Mouse (Mus musculus): Measurements from ENCODE around the gene Cox8c. TPM values are rescaled to one million over a fixed set of nuclear protein-coding genes. Genes with fewer than 3 reads are reported as not detected.

The Cox8c gene
- polyA plus RNA-seq, 1 experiment, result not detected

- Histone ChIP-seq H3ac (ENCODE audit: control insufficient read depth, insufficient read length, low read depth) (no peak overlapping the region), H3K4me3 (ENCODE audit: insufficient read depth, poor library complexity, severe bottlenecking) (no peak overlapping the region), H3K27me3 (ENCODE audit: control insufficient read depth, insufficient read depth, insufficient read length) (no peaks in the 10 kb centered on the region), H3K79me3 (ENCODE audit: low read depth) (no peaks in the 10 kb centered on the region), H3K79me2 (ENCODE audit: control insufficient read depth, insufficient read depth) (no peaks in the 10 kb centered on the region), H3K36me3 (ENCODE audit: control insufficient read depth, insufficient read depth) (no peaks in the 10 kb centered on the region)
- TF ChIP-seq USF1 (IDR thresholded peaks at IDR 0.05; ENCODE audit: low read depth) (no peak), MAX (IDR thresholded peaks at IDR 0.05) (no peak), CEBPB (IDR thresholded peaks at IDR 0.05; ENCODE audit: low read depth) (no peak), MYOD1 (IDR thresholded peaks at IDR 0.05; ENCODE audit: control insufficient read depth, insufficient read length, low read depth) (no peak), MYOG (IDR thresholded peaks at IDR 0.05; ENCODE audit: control insufficient read depth, extremely low read depth, insufficient read length) (no peak), CTCF (IDR thresholded peaks at IDR 0.05; ENCODE audit: control insufficient read depth, insufficient read depth, insufficient read length) (no peak), FOSL1 (IDR thresholded peaks at IDR 0.05; ENCODE audit: insufficient read depth, low read length, poor library complexity, severe bottlenecking) (no peak)
These were observed 17.0 kb downstream of the Cox8c start for GRCm38 (mm10) chr12:102916073-102916472.

GRCm38 (mm10) chr12:102929764-102930163 lies 30.6 kb downstream of the Cox8c start:
- Histone ChIP-seq H3K79me2 (ENCODE audit: control insufficient read depth, insufficient read depth) (no peaks in the 10 kb centered on the region), H3K4me3 (ENCODE audit: insufficient read depth, poor library complexity, severe bottlenecking) (no peak overlapping the region), H3K79me3 (ENCODE audit: low read depth) (no peaks in the 10 kb centered on the region)

GRCm38 (mm10) chr12:102930335-102930734 lies 31.2 kb downstream of the Cox8c start:
- Histone ChIP-seq H3K4me3 (ENCODE audit: insufficient read depth, poor library complexity, severe bottlenecking) (no peak overlapping the region), H3ac (ENCODE audit: control insufficient read depth, insufficient read length, low read depth) (no peak overlapping the region), H3K79me2 (ENCODE audit: control insufficient read depth, insufficient read depth) (no peaks in the 10 kb centered on the region), H3K79me3 (ENCODE audit: low read depth) (no peaks in the 10 kb centered on the region), H3K27me3 (ENCODE audit: control insufficient read depth, insufficient read depth, insufficient read length) (no peaks in the 10 kb centered on the region), H3K36me3 (ENCODE audit: control insufficient read depth, insufficient read depth) (no peaks in the 10 kb centered on the region)
- no peak for TF ChIP-seq MYOG (IDR thresholded peaks at IDR 0.05; ENCODE audit: control insufficient read depth, extremely low read depth, insufficient read length)
- TF ChIP-seq MAX (IDR thresholded peaks at IDR 0.05), result no peak
- no peak for TF ChIP-seq USF1 (IDR thresholded peaks at IDR 0.05; ENCODE audit: low read depth)

More at GRCm38 (mm10) chr12:102929764-102930163, 30.6 kb downstream of the Cox8c start:
- TF ChIP-seq FOSL1 (IDR thresholded peaks at IDR 0.05; ENCODE audit: insufficient read depth, low read length, poor library complexity, severe bottlenecking) (no peak), USF1 (IDR thresholded peaks at IDR 0.05; ENCODE audit: low read depth) (no peak), MYOG (IDR thresholded peaks at IDR 0.05; ENCODE audit: control insufficient read depth, extremely low read depth, insufficient read length) (no peak), CTCF (IDR thresholded peaks at IDR 0.05; ENCODE audit: control insufficient read depth, insufficient read depth, insufficient read length) (no peak), CEBPB (IDR thresholded peaks at IDR 0.05; ENCODE audit: low read depth) (no peak), MAX (IDR thresholded peaks at IDR 0.05) (no peak), MYOD1 (IDR thresholded peaks at IDR 0.05; ENCODE audit: control insufficient read depth, insufficient read length, low read depth) (no peak)
- Histone ChIP-seq H3K36me3 (ENCODE audit: control insufficient read depth, insufficient read depth) (no peaks in the 10 kb centered on the region), H3ac (ENCODE audit: control insufficient read depth, insufficient read length, low read depth) (no peak overlapping the region), H3K27me3 (ENCODE audit: control insufficient read depth, insufficient read depth, insufficient read length) (no peaks in the 10 kb centered on the region)

GRCm38 (mm10) chr12:102930789-102931188 lies 31.7 kb downstream of the Cox8c start:
- no peaks in the 10 kb centered on the region for H3K79me2 ChIP-seq (ENCODE audit: control insufficient read depth, insufficient read depth)
- H3ac ChIP-seq (ENCODE audit: control insufficient read depth, insufficient read length, low read depth), result no peak overlapping the region
- no peaks in the 10 kb centered on the region for H3K27me3 ChIP-seq (ENCODE audit: control insufficient read depth, insufficient read depth, insufficient read length)
- no peak for TF ChIP-seq CTCF (IDR thresholded peaks at IDR 0.05; ENCODE audit: control insufficient read depth, insufficient read depth, insufficient read length)
- TF ChIP-seq MYOG (IDR thresholded peaks at IDR 0.05; ENCODE audit: control insufficient read depth, extremely low read depth, insufficient read length), result no peak
- TF ChIP-seq USF1 (IDR thresholded peaks at IDR 0.05; ENCODE audit: low read depth), result no peak
- TF ChIP-seq MAX (IDR thresholded peaks at IDR 0.05), result no peak
- TF ChIP-seq MYOD1 (IDR thresholded peaks at IDR 0.05; ENCODE audit: control insufficient read depth, insufficient read length, low read depth), result no peak
- TF ChIP-seq FOSL1 (IDR thresholded peaks at IDR 0.05; ENCODE audit: insufficient read depth, low read length, poor library complexity, severe bottlenecking), result no peak
- TF ChIP-seq CEBPB (IDR thresholded peaks at IDR 0.05; ENCODE audit: low read depth), result no peak
- no peaks in the 10 kb centered on the region for H3K79me3 ChIP-seq (ENCODE audit: low read depth)
- no peaks in the 10 kb centered on the region for H3K36me3 ChIP-seq (ENCODE audit: control insufficient read depth, insufficient read depth)
- H3K4me3 ChIP-seq (ENCODE audit: insufficient read depth, poor library complexity, severe bottlenecking), result no peak overlapping the region

GRCm38 (mm10) chr12:102935892-102936291 lies 36.8 kb downstream of the Cox8c start:
- Histone ChIP-seq H3K27me3 (ENCODE audit: control insufficient read depth, insufficient read depth, insufficient read length) (no peaks in the 10 kb centered on the region), H3ac (ENCODE audit: control insufficient read depth, insufficient read length, low read depth) (no peak overlapping the region)
- TF ChIP-seq MYOG (IDR thresholded peaks at IDR 0.05; ENCODE audit: control insufficient read depth, extremely low read depth, insufficient read length) (no peak), FOSL1 (IDR thresholded peaks at IDR 0.05; ENCODE audit: insufficient read depth, low read length, poor library complexity, severe bottlenecking) (no peak), MAX (IDR thresholded peaks at IDR 0.05) (no peak)

GRCm38 (mm10) chr12:102945571-102945970 lies 46.5 kb downstream of the Cox8c start:
- TF ChIP-seq CEBPB (IDR thresholded peaks at IDR 0.05; ENCODE audit: low read depth), result no peak
- no peak for TF ChIP-seq USF1 (IDR thresholded peaks at IDR 0.05; ENCODE audit: low read depth)
- TF ChIP-seq CTCF (IDR thresholded peaks at IDR 0.05; ENCODE audit: control insufficient read depth, insufficient read depth, insufficient read length), result no peak
- no peak for TF ChIP-seq MAX (IDR thresholded peaks at IDR 0.05)
- no peak for TF ChIP-seq FOSL1 (IDR thresholded peaks at IDR 0.05; ENCODE audit: insufficient read depth, low read length, poor library complexity, severe bottlenecking)
- TF ChIP-seq MYOD1 (IDR thresholded peaks at IDR 0.05; ENCODE audit: control insufficient read depth, insufficient read length, low read depth), result no peak
- TF ChIP-seq MYOG (IDR thresholded peaks at IDR 0.05; ENCODE audit: control insufficient read depth, extremely low read depth, insufficient read length), result no peak
- H3ac ChIP-seq (ENCODE audit: control insufficient read depth, insufficient read length, low read depth), result no peak overlapping the region
- no peaks in the 10 kb centered on the region for H3K36me3 ChIP-seq (ENCODE audit: control insufficient read depth, insufficient read depth)
- no peaks in the 10 kb centered on the region for H3K79me3 ChIP-seq (ENCODE audit: low read depth)
- H3K4me3 ChIP-seq (ENCODE audit: insufficient read depth, poor library complexity, severe bottlenecking), result no peak overlapping the region
- no peaks in the 10 kb centered on the region for H3K79me2 ChIP-seq (ENCODE audit: control insufficient read depth, insufficient read depth)
- no peaks in the 10 kb centered on the region for H3K27me3 ChIP-seq (ENCODE audit: control insufficient read depth, insufficient read depth, insufficient read length)

More at GRCm38 (mm10) chr12:102935892-102936291, 36.8 kb downstream of the Cox8c start:
- H3K4me3 ChIP-seq (ENCODE audit: insufficient read depth, poor library complexity, severe bottlenecking), result no peak overlapping the region
- no peaks in the 10 kb centered on the region for H3K36me3 ChIP-seq (ENCODE audit: control insufficient read depth, insufficient read depth)
- no peaks in the 10 kb centered on the region for H3K79me2 ChIP-seq (ENCODE audit: control insufficient read depth, insufficient read depth)
- H3K79me3 ChIP-seq (ENCODE audit: low read depth), result no peaks in the 10 kb centered on the region
